28 mouse cellular contexts compared by ENCODE assay signal in the genomic region with DNA sequence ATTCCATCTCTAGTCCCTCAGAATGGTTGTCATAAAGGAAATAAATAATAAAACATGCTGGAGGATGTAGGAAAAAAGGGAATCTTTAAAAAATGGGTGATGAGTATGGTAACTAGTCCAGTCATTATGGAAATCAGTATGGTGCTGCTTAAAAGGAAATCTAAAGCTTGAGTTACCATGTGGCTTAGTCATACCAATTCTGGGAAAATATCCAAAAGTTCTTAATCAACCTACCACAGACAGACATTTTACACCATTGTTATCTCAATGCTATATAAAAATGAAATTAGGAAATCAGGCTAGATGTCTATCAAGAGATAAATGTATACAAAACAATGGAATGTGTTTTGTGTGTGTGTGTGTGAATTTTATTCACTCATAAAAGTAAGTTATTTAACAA.
"Had no signal": no experiment of that assay in that cellular context is flagged by ENCODE, and none has a peak within 500 bp of the region (broad histone marks: within the 10 kb centered on the region; RNA-seq: fewer than 3 reads in every experiment).

No protein-coding gene starts in this region.

- H3K36me3 ChIP-seq: heart, embryonic 10.5 days; heart, embryonic 12.5 days; hindbrain, embryonic 10.5 days; hindbrain, embryonic 12.5 days; intestine, embryonic 15.5 days; limb, embryonic 12.5 days; liver, embryonic 13.5 days; liver, embryonic 15.5 days had no signal

- H3K4me3 ChIP-seq: gastrocnemius, adult 2 months; heart, embryonic 10.5 days; heart, embryonic 12.5 days; hindbrain, embryonic 10.5 days; hindbrain, embryonic 12.5 days; intestine, embryonic 15.5 days; layer of hippocampus, adult 2 months; left cerebral cortex, adult 2 months; limb, embryonic 12.5 days; liver, embryonic 13.5 days; liver, embryonic 15.5 days had no signal

- H3K9me3 ChIP-seq: heart, embryonic 10.5 days; heart, embryonic 12.5 days; hindbrain, embryonic 10.5 days; hindbrain, embryonic 12.5 days; intestine, embryonic 15.5 days; limb, embryonic 12.5 days; liver, embryonic 13.5 days; liver, embryonic 15.5 days had no signal

- H3K27me3 ChIP-seq: heart, embryonic 12.5 days; hindbrain, embryonic 12.5 days; intestine, embryonic 15.5 days; limb, embryonic 12.5 days; liver, embryonic 13.5 days; liver, embryonic 15.5 days had no signal

- ATAC-seq: hindbrain, embryonic 16.5 days; inflammation-experienced regulatory T-cells, adult 6 months; intestine, embryonic 15.5 days; intestine, postnatal 0 days had no signal

- DNase-seq: gastrocnemius, adult 2 months; gastrocnemius, postnatal 10 days; gastrocnemius, postnatal 25 days; heart, adult 18-20 months; heart, postnatal 10 days; heart, postnatal 4 days; kidney, adult 18-20 months; kidney, adult 8-10 months; kidney, postnatal 10 days; kidney, postnatal 25 days; kidney, postnatal 4 days; layer of hippocampus, postnatal 36 days; left cerebral cortex, postnatal 4 days; liver; liver, embryonic 13.5 days had no signal

- H3K27ac ChIP-seq: gastrocnemius, adult 2 months; heart, embryonic 10.5 days; hindbrain, embryonic 10.5 days; hindbrain, embryonic 12.5 days; hindbrain, embryonic 14.5 days; intestine, embryonic 15.5 days; layer of hippocampus, adult 2 months; left cerebral cortex, adult 2 months; limb, embryonic 12.5 days; liver, embryonic 13.5 days; liver, embryonic 15.5 days had no signal

- H3K4me1 ChIP-seq: heart, embryonic 10.5 days; heart, embryonic 12.5 days; intestine, embryonic 15.5 days; liver, embryonic 13.5 days; liver, embryonic 15.5 days had no signal
